Mouse (Mus musculus): ENCODE measurements at regions not wholly inside any gene's neighbourhood (a gene's known extent, or its start where the extent isn't known, plus 50 kb on each side); places are given as distances from the start of the nearest gene placed in this dataset.

DNA sequence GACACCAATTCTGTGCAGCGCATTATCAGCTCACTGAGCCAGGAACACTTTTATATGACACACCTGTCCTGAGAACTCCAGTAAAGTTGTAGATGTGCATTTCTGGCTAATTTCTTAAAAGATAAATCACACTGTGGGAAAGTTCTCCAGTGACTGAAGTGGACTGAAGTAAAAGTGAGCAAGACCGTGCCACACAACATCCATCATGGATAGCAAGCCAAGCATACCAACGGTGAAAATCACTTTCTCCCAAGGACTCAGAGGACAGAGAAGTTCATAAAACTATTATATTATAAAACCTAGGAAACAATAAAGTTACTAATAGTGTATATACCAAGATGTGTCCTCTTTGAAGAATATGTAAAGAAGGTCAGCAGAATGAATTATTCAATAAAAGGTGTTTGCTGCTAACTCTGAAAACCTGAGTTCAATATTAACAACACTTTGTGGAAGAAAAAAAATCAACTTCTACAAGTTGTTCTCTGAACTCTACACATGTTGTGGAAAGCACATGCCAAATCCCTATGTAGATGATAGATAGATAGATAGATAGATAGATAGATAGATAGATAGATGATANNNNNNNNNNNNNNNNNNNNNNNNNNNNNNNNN lies 298.2 kb upstream of the Igbp1b start:
- DNase-seq (ENCODE audit: low spot score in 2 of 2), result no peak

DNA sequence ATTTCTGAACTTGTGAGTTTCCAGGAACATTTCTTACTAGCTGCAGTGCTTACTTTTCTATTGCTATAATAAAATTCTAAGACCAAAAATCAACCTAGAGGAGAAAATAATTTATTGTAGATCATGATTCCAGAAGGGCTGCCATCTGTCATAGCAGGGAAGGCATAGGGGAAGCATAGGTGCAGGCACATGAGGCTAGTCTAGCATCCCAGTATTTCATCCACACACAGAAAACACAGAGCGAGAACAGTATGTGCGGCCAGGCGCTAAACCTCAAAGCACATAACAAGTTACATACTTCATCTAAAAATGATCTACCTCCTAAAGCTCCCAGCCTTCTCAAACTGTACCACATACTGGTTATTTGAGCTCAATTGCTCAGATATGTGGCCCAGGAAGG lies 292.5 kb upstream of the Igbp1b start:
- peak in 1 of 2 experiments; percentile 22 for DNase-seq (ENCODE audit: low spot score in 2 of 2)

GRCm38 (mm10) chr6:138946632-138947031 lies 288.3 kb upstream of the Igbp1b start:
- no peak for DNase-seq (ENCODE audit: low spot score in 2 of 2)

GRCm38 (mm10) chr6:138945432-138945831 lies 287.1 kb upstream of the Igbp1b start:
- peak in 1 of 2 experiments; percentile 23 for DNase-seq (ENCODE audit: low spot score in 2 of 2)

DNA sequence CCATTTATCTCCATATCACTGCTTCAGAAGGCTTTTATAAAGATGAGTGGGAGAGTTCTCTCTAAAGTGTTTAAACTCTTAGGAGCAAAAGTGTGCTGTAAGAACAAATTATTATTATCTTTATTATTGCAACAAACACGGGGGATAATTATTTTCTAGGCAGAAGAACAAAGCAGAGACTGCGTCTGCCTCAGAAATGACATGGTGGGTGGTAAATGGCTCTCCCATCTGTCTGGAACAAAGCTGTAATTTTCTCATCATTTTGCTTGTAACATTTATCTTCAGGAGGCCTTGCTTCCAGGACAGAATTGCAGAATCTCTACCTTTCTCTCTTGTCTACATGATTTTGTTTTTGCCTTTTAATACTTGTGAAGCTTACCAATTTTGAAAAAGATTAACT lies 261.8 kb upstream of the Igbp1b start:
- DNase-seq (ENCODE audit: low spot score in 2 of 2), result no peak

GRCm38 (mm10) chr6:138919531-138919930 lies 261.2 kb upstream of the Igbp1b start:
- DNase-seq (ENCODE audit: low spot score in 2 of 2), result no peak

GRCm38 (mm10) chr6:138914981-138915380 lies 256.6 kb upstream of the Igbp1b start:
- DNase-seq (ENCODE audit: low spot score in 2 of 2), result no peak

GRCm38 (mm10) chr6:138873610-138874009 lies 215.3 kb upstream of the Igbp1b start:
- DNase-seq (ENCODE audit: low spot score in 2 of 2), result peak; percentile 33 to 34

DNA sequence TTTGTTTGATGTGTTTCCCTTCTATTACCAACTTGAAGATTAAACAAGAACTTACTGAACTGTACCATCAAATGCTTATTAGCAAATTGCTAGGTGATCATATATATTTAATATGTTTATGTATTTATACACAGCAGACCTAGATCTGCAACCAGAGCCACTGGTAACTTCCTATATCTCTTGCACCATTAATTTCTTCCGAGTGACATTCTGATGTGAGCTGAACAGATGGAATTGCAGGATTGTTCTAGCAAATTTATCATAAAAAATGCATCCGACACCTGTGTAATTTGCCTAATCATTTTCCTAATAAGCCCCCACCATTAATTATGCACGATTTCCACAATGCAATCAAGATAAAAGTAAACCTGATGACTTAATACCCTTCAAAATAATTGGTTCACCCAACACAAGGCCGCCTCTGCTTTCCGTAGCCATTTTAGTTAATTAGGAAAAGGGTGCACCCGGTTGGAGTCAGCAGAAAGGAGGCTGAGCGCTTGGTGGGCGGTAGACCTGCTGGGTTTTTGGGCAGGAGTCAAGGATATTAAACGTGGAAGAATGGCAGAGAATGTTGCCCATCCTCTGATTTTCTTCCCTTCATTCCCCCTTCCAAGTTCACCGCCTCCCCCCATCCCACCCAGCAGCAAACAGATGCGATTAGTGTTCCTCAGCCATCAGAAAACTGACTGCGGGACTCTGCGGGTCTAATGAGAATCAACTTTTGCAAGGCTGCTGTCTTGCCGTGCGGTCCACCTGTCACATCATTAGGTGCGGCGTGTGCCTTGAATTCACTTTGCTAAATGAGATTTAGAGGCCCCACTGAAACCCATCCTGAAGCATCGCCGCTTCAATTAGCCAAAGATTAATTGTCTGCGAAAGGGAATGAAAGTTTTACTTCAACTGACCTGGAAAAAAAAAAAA lies 214.4 kb upstream of the Igbp1b start:
- DNase-seq (ENCODE audit: low spot score in 2 of 2), result peak in 1 of 2 experiments; percentile 21

GRCm38 (mm10) chr6:138838043-138838442 lies 179.7 kb upstream of the Igbp1b start:
- DNase-seq (ENCODE audit: low spot score in 2 of 2), result no peak

GRCm38 (mm10) chr6:138834876-138835275 lies 176.5 kb upstream of the Igbp1b start:
- DNase-seq (ENCODE audit: low spot score in 2 of 2), result no peak

GRCm38 (mm10) chr6:138801835-138802234 lies 143.5 kb upstream of the Igbp1b start:
- no peak for DNase-seq (ENCODE audit: low spot score in 2 of 2)

DNA sequence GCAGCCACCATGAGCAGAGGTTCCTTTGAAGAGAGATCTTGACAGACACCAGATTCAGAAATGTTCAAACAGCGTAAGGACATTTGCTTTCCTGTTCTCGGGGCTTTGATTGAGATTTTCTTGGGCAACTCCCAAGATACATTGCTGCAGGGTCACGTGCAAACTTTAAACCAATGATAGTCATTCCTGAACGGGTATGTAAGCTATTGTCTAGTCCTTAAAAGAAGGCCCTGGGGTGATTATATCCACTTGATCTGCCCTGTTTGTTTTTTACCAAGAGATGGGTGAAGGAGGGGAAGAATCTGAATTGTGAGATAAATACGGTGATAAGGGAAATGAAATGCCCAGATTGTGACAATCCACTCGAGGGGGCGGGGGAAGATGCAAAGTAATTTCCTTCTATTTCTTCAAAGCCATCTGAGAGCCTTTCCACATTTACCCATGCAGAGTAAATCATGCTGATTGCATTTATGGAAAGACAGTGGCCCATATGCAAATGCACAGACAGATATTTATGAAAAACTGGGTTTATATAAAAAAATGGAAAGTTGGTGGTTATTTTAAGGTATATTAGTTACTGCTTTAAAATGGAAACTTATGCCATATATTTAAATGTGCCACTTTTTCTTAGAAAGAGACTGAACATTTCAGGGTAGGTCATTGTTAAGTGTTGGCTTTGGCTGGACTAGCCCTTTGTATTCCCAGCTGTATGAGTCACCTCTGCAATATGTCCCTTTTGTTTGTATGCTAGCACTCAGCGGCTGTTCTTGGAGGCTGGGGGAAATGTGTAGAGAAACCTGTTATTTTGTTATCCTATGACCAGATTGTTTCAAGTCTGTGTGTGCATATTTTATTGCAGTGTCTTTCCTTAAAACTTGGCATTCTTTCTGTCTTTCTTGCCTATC lies 142.7 kb upstream of the Igbp1b start:
- peak; percentile 47 to 52 for DNase-seq (ENCODE audit: low spot score in 2 of 2)

GRCm38 (mm10) chr6:138794706-138795105 lies 136.4 kb upstream of the Igbp1b start:
- no peak for DNase-seq (ENCODE audit: low spot score in 2 of 2)

- no peak for DNase-seq (ENCODE audit: low spot score in 2 of 2)
These were observed 134.5 kb upstream of the Igbp1b start for GRCm38 (mm10) chr6:138792802-138793201.

DNA sequence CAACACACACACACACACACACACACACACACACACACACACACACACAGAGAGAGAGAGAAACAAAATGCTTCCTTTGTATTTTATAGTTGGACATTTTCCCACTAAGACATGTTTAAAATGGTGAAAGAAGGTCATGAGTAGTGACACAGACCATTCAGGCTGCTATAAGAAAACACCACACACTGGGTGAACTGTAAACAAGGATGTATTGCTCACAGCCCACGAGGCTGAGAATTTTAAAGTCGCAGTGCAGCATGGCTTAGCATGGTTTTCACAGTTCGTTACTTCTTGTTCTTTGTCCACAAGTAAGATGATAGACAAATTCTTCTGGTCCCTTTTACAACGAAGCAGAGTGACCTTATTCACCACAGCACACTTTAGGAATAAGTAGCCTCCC lies 124.6 kb upstream of the Igbp1b start:
- DNase-seq (ENCODE audit: low spot score in 2 of 2), result no peak

DNA sequence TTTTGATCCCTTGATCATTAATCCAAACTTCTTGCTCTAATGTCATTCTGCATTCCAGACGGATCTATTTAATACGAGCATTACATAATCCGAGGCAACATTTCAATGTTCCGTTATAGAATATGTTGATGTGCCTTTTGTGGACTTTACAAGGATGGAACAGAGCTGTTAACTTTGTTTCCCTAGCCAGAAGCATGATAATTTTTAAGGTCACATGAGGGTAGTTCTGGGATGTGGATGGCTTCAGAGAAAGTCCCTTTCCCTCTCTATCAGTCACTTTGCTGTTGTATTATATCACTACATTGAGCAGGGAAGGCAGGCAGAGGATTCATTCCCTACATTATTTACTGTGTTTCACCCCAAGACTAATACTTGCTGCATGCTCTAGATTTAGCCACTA lies 124.1 kb upstream of the Igbp1b start:
- no peak for DNase-seq (ENCODE audit: low spot score in 2 of 2)

GRCm38 (mm10) chr6:138761991-138762390 lies 103.6 kb upstream of the Igbp1b start:
- no peak for DNase-seq (ENCODE audit: low spot score in 2 of 2)

GRCm38 (mm10) chr6:138754955-138755303 lies 96.6 kb upstream of the Igbp1b start:
- DNase-seq (ENCODE audit: low spot score in 2 of 2), result no peak

GRCm38 (mm10) chr6:138754302-138754954 lies 96.1 kb upstream of the Igbp1b start:
- DNase-seq (ENCODE audit: low spot score in 2 of 2), result no peak

- no peak for DNase-seq (ENCODE audit: low spot score in 2 of 2)
These were observed 59.4 kb upstream of the Igbp1b start for GRCm38 (mm10) chr6:138717698-138718097.

All from right cerebral cortex, postnatal 10 days (tissue).